Mouse (Mus musculus) NIH3T3 (cell line): ENCODE results near the gene Vmn1r209.
"Not testable (repeated sequence)": the region's sequence is repeated elsewhere in the genome, so short reads cannot be mapped to it uniquely, and the experiment has no call there.

Experiments used
- DNase-seq: peaks from one replicate; pipeline ENCODE4 v3.0.0-alpha.2; 2012; ENCODE audit warnings: low read depth

Vmn1r209 gene

GRCm38 (mm10) chr13:22809582-22809981 lies at the start of gene Vmn1r209:
TSS of gene Vmn1r209 (minus strand) at chr13:22809682.
- DNase-seq, result not testable (repeated sequence)

GRCm38 (mm10) chr13:22857461-22857860 lies 48.0 kb upstream of the Vmn1r209 start, which contains the start of gene Vmn1r211:
TSS of gene Vmn1r211 (minus strand) at chr13:22857561.
- no peak for DNase-seq

GRCm38 (mm10) chr13:22854760-22855159 lies 45.3 kb upstream of the Vmn1r209 start:
- DNase-seq, result no peak

- DNase-seq, result no peak
Observed at GRCm38 (mm10) chr13:22846798-22847197, 37.3 kb upstream of the Vmn1r209 start.

- not testable (repeated sequence) for DNase-seq
Observed at GRCm38 (mm10) chr13:22844304-22844703, 34.8 kb upstream of the Vmn1r209 start.

DNA sequence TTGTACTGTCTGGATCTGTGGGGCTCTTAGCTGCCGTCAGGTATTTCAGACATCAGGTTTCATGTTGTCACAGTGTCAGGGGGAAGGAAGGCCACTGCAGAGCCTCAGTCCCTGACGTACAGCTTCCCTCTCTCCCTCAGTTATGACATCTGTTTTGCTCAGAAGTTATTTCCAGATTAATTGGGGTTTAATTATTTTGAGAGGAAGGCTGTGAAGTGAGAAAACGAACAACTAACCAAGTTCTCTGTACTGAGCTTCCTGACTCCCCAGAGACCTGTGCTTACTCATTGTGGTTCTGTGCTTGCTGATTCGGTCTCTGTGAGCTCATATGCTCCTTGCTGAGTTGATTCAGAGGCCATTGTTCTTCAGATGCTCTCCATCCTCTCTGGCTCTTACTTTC lies 21.8 kb upstream of the Vmn1r209 start, which contains the start of gene Vmn1r210:
TSS of gene Vmn1r210 (minus strand) at position 101 of the 400 bp plus-strand sequence.
- no peak for DNase-seq

GRCm38 (mm10) chr13:22829395-22829794 lies 19.9 kb upstream of the Vmn1r209 start:
- not testable (repeated sequence) for DNase-seq

DNA sequence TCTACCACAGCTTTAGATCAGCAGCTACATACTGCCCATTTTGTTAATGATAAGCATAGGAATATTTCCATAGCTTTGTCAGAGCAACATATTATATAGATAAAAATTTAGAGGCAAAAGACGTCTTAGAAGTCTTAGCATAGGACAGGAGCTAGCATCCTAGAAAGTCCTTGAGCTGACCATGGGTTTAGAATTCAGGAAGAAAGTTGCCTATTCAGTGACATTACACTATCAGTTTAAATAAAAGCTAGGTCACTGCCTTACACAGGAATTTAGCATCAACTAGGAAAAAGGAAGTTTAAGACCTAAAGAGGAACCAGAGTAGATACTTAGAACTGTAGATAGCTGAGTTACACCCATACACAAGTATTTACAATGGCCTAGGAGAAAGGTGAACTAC lies 12.1 kb upstream of the Vmn1r209 start:
- DNase-seq, result not testable (repeated sequence)

- DNase-seq, result not testable (repeated sequence)
Observed at GRCm38 (mm10) chr13:22788096-22788495, 21.4 kb downstream of the Vmn1r209 start.

- DNase-seq, result not testable (repeated sequence)
Observed at GRCm38 (mm10) chr13:22784159-22784558, 25.3 kb downstream of the Vmn1r209 start.

GRCm38 (mm10) chr13:22777300-22777699 lies 32.2 kb downstream of the Vmn1r209 start, which contains the start of gene Vmn1r208:
TSS of gene Vmn1r208 (minus strand) at chr13:22777400.
- not testable (repeated sequence) for DNase-seq

DNA sequence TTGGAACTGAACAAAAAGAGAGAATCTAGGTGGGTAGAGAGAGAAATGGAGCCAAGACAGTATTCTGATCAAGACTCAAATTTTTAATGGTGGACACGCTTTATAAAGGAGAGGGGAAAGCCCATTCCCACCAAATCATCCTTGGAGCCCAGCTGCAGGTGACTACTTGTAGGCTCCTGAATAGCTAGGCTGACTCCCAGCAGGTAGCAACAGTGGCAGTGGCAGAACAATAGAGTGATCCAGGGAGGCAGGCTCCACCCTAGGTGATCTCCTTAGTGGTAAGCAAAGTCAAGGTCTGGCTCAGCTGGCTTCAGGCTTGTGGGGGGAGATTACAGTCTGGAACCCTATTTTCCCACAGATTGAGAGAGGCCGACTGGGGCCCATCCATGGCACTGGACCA lies 37.9 kb downstream of the Vmn1r209 start:
- DNase-seq, result not testable (repeated sequence)
